Mouse (Mus musculus): ENCODE results near the gene Gm4567. TPM values are rescaled to one million over a fixed set of nuclear protein-coding genes. Genes with fewer than 3 reads are reported as not detected.
"Not testable (repeated sequence)": the region's sequence is repeated elsewhere in the genome, so short reads cannot be mapped to it uniquely, and the experiment has no call there.

Gm4567 gene
- polyA plus RNA-seq (2015; fragmentation: Nextera tagmentation; extraction: Ambion mirVana), result not detected in 2 replicates

DNA sequence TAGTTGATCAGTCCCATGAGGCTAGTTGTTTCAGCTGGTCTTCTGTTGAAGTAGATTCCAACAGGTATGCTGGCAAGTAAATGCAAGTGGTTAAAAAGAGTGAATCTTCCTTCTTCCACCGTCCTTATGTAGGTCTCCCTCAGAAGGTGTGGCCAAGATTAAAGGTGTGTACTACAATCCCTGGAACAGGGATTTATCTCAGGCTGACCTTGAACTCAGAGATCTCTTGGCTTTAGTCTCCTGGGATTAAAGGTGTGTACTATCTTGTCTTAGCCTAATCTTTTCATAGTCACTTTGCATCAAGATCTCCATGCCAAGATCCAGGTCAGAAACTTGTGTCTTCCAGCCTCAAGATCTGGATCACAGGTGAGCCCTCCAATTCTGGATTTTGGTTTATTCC is at the start of gene Gm4567:
Gene Gm4567 (minus strand): TSS at position 101 of the 400 bp plus-strand sequence.
- not testable (repeated sequence) for ATAC-seq (ENCODE audit: insufficient read depth, low FRiP score)
- no CpG with 5 or more reads among the region's 1 CpGs for WGBS

DNA sequence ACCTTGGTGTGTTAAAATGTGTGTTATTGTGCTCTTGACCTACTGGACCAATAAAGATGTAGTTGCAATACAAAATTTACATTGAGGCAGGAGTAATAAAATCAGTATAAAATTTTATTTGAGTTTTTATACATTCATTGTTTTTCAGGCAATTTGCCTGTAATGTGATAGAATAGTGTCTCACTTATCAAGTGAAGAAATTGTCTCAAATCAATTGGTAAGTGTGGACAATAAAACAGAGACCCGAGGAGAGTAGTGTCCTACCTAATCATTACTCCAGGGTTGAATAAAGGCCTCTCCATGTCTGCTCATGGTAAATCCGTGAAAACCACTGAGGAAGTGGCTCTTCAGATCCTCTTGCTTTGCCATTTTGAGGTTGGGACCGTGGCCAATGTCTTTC is 41.9 kb upstream of the Gm4567 start, which contains the start of gene Vmn1r157:
Gene Vmn1r157 (plus strand): TSS at position 301 of the 400 bp plus-strand sequence.
- not testable (repeated sequence) for H3K4me3 ChIP-seq (replicated peaks; ENCODE audit: low read length); H3K9me3 ChIP-seq (replicated peaks; ENCODE audit: control insufficient read depth, low read length); H3K4me1 ChIP-seq (ENCODE audit: control insufficient read depth, insufficient read depth, low read length); H3K4me2 ChIP-seq (ENCODE audit: low read depth, low read length); H3K27ac ChIP-seq (ENCODE audit: low read length); H3K9ac ChIP-seq (ENCODE audit: low read length); H3K27me3 ChIP-seq (ENCODE audit: control insufficient read depth, insufficient read depth, low read length); ATAC-seq (ENCODE audit: insufficient read depth, low FRiP score); H3K36me3 ChIP-seq (ENCODE audit: control insufficient read depth, insufficient read depth, low read length)
- WGBS, result 24% methylated on average over 2 of the region's 3 CpGs

More for the DNA sequence above, at the start of gene Gm4567:
- H3K4me2 ChIP-seq (ENCODE audit: low read depth, low read length); H3K4me1 ChIP-seq (ENCODE audit: control insufficient read depth, insufficient read depth, low read length); H3K9me3 ChIP-seq (replicated peaks; ENCODE audit: control insufficient read depth, low read length); H3K27me3 ChIP-seq (ENCODE audit: control insufficient read depth, insufficient read depth, low read length); H3K9ac ChIP-seq (ENCODE audit: low read length); H3K36me3 ChIP-seq (ENCODE audit: control insufficient read depth, insufficient read depth, low read length); H3K27ac ChIP-seq (ENCODE audit: low read length); H3K4me3 ChIP-seq (replicated peaks; ENCODE audit: low read length): not testable (repeated sequence)

DNA sequence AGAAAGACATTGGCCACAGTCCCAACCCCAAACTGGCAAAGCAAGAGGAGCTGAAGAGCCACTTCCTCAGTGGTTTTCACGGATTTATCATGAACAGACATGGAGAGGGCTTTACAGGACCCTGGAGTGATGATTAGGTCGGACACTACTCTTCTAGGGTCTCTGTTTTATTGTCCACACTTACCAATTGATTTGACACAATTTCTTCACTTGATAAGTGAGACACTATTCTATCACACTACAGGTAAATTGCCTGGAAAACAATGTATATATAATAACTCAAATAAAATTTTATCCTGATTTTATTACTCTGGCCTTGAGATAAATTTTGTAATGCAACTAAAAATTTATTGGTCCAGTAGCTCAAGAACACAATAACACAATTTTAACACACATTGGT is 27.3 kb downstream of the Gm4567 start, which contains the start of gene Gm8693:
Gene Gm8693 (minus strand): TSS at position 101 of the 400 bp plus-strand sequence.
- not testable (repeated sequence) for H3K4me3 ChIP-seq (replicated peaks; ENCODE audit: low read length); H3K4me2 ChIP-seq (ENCODE audit: low read depth, low read length); ATAC-seq (ENCODE audit: insufficient read depth, low FRiP score); H3K36me3 ChIP-seq (ENCODE audit: control insufficient read depth, insufficient read depth, low read length); H3K27me3 ChIP-seq (ENCODE audit: control insufficient read depth, insufficient read depth, low read length); H3K27ac ChIP-seq (ENCODE audit: low read length); H3K9me3 ChIP-seq (replicated peaks; ENCODE audit: control insufficient read depth, low read length); H3K4me1 ChIP-seq (ENCODE audit: control insufficient read depth, insufficient read depth, low read length); H3K9ac ChIP-seq (ENCODE audit: low read length)
- WGBS, result no CpG with 5 or more reads among the region's 2 CpGs

Other genes with a start within 250 kb of the Gm4567 start
- gene Vmn1r151, start 220.0 kb downstream of the Gm4567 start, polyA plus RNA-seq (2015; fragmentation: Nextera tagmentation; extraction: Ambion mirVana), result not detected in 2 replicates
- not detected in 2 replicates for gene Vmn1r152, start 196.7 kb downstream of the Gm4567 start, polyA plus RNA-seq (2015; fragmentation: Nextera tagmentation; extraction: Ambion mirVana)
- not detected in 2 replicates for gene Gm8677, start 184.8 kb downstream of the Gm4567 start, polyA plus RNA-seq (2015; fragmentation: Nextera tagmentation; extraction: Ambion mirVana)
- not detected in 2 replicates for gene Gm4201, start 154.4 kb downstream of the Gm4567 start, polyA plus RNA-seq (2015; fragmentation: Nextera tagmentation; extraction: Ambion mirVana)
- gene Gm4565, start 131.6 kb downstream of the Gm4567 start, polyA plus RNA-seq (2015; fragmentation: Nextera tagmentation; extraction: Ambion mirVana), result not detected in 2 replicates
- not detected in 2 replicates for gene Vmn1r155, start 61.7 kb downstream of the Gm4567 start, polyA plus RNA-seq (2015; fragmentation: Nextera tagmentation; extraction: Ambion mirVana)
- gene Gm8693, start 27.4 kb downstream of the Gm4567 start, polyA plus RNA-seq (2015; fragmentation: Nextera tagmentation; extraction: Ambion mirVana), result not detected in 2 replicates
- gene Vmn1r157, start 42.0 kb upstream of the Gm4567 start, polyA plus RNA-seq (2015; fragmentation: Nextera tagmentation; extraction: Ambion mirVana), result not detected in 2 replicates
- not detected in 2 replicates for gene Vmn1r158, start 71.1 kb upstream of the Gm4567 start, polyA plus RNA-seq (2015; fragmentation: Nextera tagmentation; extraction: Ambion mirVana)
- gene Vmn1r159, start 123.9 kb upstream of the Gm4567 start, polyA plus RNA-seq (2015; fragmentation: Nextera tagmentation; extraction: Ambion mirVana), result not detected in 2 replicates
- not detected in 2 replicates for gene Vmn1r160, start 151.5 kb upstream of the Gm4567 start, polyA plus RNA-seq (2015; fragmentation: Nextera tagmentation; extraction: Ambion mirVana)

All from stomach, embryonic 16.5 days (tissue).